Mouse (Mus musculus) mouse embryonic stem cell (cell line): ENCODE results near the gene Tkt.
"Not testable (repeated sequence)": the region's sequence is repeated elsewhere in the genome, so short reads cannot be mapped to it uniquely, and the experiment has no call there.

ENCODE experiments used
- in situ Hi-C, 2 experiments: fragments of 300-500 bp; cut with MboI; formaldehyde crosslinking; loops; 1 replicate in 1 of 2; 3 replicates in 1 of 2; pipeline ENCODE4 v1.14.3; 2019 to 2020; ENCODE audit warnings: low sequenced_read_pairs in 2 of 2, low pct_unique_long_range_greater_than_20kb in 1 of 2, mixed read lengths in 1 of 2; ENCODE audit not compliant: unreplicated experiment in 1 of 2

Gene Tkt

GRCm38 (mm10) chr14:30548131-30548720 lies at the start of gene Tkt:
TSS of gene Tkt (plus strand) at chr14:30548359.
- in situ Hi-C loops = no loop called here

GRCm38 (mm10) chr14:30504990-30505389 lies 43.2 kb upstream of the Tkt start:
- in situ Hi-C loops = no loop called here

DNA sequence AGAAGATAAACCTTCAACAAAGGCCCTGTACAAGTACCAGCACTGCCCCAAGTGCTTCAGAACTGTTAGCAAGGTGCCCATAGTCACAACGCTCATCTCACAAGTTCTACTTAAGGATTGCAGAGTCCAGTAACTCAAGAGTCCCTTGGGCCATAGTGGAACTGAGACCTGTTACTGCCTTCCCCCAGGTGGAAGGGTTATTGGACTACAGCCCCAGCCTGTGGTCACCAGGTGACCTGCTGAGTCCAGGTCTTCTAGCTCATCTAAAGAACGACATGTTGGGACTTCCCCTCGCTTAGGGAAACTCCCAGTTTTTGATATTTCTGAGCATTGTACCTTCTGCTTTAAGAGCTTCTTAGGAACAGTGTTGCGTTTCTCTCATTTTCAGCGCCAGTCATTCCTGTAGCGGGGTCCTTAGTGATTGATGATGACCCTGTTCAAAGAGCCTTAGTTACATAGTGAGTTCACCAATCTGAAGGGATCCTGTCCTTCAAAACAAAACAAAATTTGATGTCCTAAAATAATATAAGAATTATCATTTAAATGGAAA lies 37.9 kb upstream of the Tkt start:
- in situ Hi-C loops = no loop called here

DNA sequence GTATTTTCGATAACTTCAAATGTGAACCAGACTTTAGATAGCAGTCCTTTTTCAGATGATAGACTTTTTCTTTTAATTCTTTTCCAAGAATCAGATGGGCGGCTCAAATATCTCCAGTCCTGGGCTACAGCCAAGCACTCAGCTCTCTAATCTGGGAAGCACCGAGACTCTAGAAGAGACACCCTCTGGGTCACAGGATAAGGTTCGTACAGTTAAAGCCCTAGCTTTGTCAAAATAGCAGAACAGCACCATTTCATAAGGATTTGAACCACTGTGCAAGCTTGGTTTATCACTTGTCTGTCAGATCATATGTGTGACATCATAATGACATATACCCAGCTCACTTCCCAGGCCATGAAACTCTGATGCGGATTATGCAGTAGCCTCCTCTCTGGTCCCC lies 35.3 kb upstream of the Tkt start:
- in situ Hi-C loops = no loop called here

GRCm38 (mm10) chr14:30515931-30516723 lies 32.0 kb upstream of the Tkt start:
- in situ Hi-C loops = no loop called here

DNA sequence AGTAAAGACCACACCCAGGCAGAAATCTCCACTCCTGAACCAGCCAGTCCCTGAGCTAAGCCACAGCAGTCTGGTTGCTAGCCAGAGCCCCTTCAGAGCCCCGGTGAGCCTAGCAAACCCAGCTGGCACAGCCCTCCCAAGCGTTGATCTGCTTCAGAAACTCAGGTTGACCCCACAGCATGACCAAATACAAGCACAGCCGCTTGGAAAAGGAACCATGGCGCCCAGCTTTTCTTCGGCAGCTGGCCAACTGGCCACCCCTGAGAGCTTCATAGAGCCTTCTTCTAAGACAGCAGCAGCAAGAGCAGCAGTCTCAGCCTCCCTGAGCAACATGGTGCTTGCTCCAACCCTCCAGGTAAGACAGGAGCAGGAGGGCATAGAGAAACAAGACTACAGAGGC lies 28.8 kb upstream of the Tkt start:
- in situ Hi-C loops = no loop called here

DNA sequence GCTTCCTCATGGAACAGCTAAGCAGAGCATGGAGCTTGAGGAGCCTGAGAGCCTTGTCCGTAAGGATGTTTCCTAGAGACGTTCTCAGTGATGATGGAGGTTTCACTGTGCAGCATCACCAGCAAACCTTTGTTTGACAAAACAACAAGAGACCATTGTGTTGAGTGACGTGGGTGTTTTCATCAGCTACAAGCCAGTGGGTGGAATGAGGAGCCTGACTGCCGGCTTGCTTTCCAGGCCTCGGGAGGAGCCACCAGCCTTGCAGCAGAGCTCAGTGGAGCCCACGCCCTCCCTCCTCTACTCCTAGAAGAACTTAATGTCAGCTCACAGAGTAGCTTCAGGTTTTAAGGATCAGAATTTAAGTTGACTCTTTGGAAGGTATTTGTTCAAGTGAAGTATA lies 24.8 kb upstream of the Tkt start:
- in situ Hi-C loops = no loop called here

DNA sequence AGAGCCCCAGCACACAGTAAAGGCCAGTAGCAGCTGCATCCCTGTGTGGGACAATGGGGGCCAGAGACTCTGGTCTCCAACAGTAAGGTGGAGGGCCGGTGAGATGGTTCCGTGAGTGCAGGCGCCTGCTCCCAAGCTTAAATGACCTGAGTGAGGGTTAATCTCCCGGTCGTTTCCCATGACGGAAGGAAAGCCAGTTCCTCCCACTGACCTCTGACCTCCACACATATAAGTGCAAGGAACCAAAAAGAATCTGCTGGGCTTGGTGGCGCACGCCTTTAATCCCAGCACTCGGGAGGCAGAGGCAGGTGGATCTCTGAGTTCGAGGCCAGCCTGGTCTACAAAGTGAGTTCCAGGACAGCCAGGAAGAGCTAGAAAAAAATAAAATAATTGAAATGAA lies 19.8 kb upstream of the Tkt start:
- in situ Hi-C loops = no loop called here

GRCm38 (mm10) chr14:30528961-30529360 lies 19.2 kb upstream of the Tkt start:
- in situ Hi-C loops = no loop called here

DNA sequence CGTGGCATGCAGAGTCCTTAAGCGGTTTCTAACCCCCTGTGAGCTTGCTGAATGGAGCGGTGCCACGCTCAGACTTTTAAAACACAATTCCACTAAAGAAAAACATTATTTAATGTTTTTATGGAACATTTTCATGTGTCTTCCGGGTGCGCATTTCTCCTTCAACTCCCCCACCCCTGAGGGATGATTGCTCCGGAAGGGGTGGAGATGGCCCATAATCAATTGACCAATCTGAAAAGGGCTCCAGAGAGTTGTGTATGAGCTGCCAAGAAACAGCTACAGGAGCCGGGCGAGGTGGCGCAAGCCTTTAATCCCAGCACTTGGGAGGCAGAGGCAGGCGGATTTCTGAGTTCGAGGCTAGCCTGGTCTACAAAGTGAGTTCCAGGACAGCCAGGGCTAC lies 18.7 kb upstream of the Tkt start:
- in situ Hi-C loops = no loop called here

GRCm38 (mm10) chr14:30530726-30531269 lies 17.4 kb upstream of the Tkt start:
- in situ Hi-C loops = no loop called here

GRCm38 (mm10) chr14:30531431-30531830 lies 16.7 kb upstream of the Tkt start:
- in situ Hi-C loops = no loop called here

DNA sequence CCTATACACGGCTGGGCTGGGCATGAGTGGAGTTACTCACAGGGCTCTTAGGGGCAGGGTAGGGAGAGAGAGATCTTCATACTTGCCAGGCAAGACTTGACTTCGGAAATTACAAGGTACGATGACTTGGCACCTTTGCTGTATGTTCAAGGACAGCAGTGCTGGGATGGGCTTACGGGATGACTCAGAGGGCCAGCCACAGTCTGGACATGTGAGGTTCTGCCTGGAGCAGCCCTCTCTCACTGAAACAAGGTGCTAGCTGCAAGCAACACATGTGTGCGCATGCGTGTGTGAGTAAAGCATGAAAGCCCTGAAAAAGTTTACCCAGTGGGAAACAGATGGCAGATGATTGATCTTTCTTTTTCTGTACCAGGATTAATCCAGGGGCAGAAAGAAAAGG lies 16.3 kb upstream of the Tkt start:
- in situ Hi-C loops = no loop called here

GRCm38 (mm10) chr14:30533780-30534450 lies 14.2 kb upstream of the Tkt start:
- in situ Hi-C loops = no loop called here

- in situ Hi-C loops = no loop called here
Measured at GRCm38 (mm10) chr14:30541541-30541940, 6.6 kb upstream of the Tkt start.

- in situ Hi-C loops = not testable (repeated sequence)
Measured at GRCm38 (mm10) chr14:30543331-30543730, 4.8 kb upstream of the Tkt start.

GRCm38 (mm10) chr14:30548965-30549776 lies 1.0 kb downstream of the Tkt start:
- in situ Hi-C loops = no loop called here

DNA sequence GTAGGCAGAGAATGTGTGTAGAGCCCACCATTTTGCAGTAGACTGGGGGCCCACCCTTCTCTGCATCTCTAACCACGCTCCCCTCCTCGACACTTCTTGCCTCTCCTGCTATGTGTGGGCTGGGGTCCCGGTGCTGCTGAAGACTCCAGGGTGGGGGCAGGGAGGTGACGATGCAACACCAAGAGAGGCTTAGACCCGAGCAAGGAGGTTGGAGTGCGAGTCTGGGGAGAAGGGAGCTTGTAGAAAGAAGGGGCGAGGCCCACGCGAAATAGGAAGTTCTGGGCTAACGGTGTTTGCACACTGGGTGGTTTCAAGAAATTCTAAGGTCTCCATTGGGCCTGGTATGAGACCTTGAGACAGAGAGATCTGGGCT lies 1.6 kb downstream of the Tkt start:
- in situ Hi-C loops = no loop called here
